In the genomic region with DNA sequence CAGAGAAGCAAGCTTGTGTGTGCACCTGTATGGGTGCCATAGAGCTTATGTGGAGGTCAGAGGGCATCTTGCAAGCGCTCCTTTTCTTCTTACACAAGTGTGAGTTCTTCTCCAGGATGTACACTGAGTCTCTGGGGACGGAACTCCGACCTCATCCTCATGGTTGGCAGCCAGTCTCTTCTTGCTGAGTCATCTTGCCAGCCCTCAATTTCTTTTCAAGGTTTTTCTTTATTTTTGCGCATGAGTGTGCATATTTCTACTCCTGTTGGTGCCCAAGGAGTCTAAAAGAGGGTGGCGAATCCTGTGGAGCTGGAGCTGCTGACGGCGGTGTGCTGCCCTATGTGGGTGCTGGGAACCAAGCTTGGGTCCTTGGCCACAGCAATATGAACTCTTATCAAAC, we compare ENCODE assay signal across 14 mouse cellular contexts.
"Had no signal": no experiment of that assay in that cellular context is flagged by ENCODE, and none has a peak within 500 bp of the region (broad histone marks: within the 10 kb centered on the region; RNA-seq: fewer than 3 reads in every experiment).

No protein-coding gene starts in this region.

- H3K4me3 ChIP-seq: limb, embryonic 15.5 days; liver, embryonic 13.5 days; lung, embryonic 15.5 days; midbrain, embryonic 15.5 days; neural tube, embryonic 12.5 days had no signal

- DNase-seq: kidney, postnatal 36 days; layer of hippocampus, adult 9-11 months; layer of hippocampus, postnatal 36 days; liver, embryonic 13.5 days; liver, postnatal 0 days; retina, postnatal 1 day; right cerebral cortex, postnatal 4 days; spleen, adult 18-20 months; thymus, postnatal 36 days had no signal

- ATAC-seq: liver, postnatal 0 days; midbrain, embryonic 15.5 days had no signal

- H3K9me3 ChIP-seq: limb, embryonic 15.5 days; liver, embryonic 13.5 days; lung, embryonic 15.5 days; midbrain, embryonic 15.5 days; neural tube, embryonic 12.5 days had no signal

- H3K36me3 ChIP-seq: limb, embryonic 15.5 days; liver, embryonic 13.5 days; lung, embryonic 15.5 days; midbrain, embryonic 15.5 days; neural tube, embryonic 12.5 days had no signal

- H3K27ac ChIP-seq: kidney, postnatal 0 days; limb, embryonic 15.5 days; liver, embryonic 13.5 days; lung, embryonic 15.5 days; midbrain, embryonic 15.5 days; neural tube, embryonic 12.5 days had no signal

- H3K27me3 ChIP-seq: limb, embryonic 15.5 days; liver, embryonic 13.5 days; lung, embryonic 15.5 days; midbrain, embryonic 15.5 days; neural tube, embryonic 12.5 days had no signal

- H3K9ac ChIP-seq: limb, embryonic 15.5 days; liver, embryonic 13.5 days; liver, postnatal 0 days; lung, embryonic 15.5 days; midbrain, embryonic 15.5 days; neural tube, embryonic 12.5 days had no signal

- H3K4me2 ChIP-seq: limb, embryonic 15.5 days; liver, embryonic 13.5 days; lung, embryonic 15.5 days; midbrain, embryonic 15.5 days; neural tube, embryonic 12.5 days had no signal

- H3K4me1 ChIP-seq: limb, embryonic 15.5 days; lung, embryonic 15.5 days; midbrain, embryonic 15.5 days had no signal
